Mouse (Mus musculus): ENCODE results near the gene Ilkap. TPM values are rescaled to one million over a fixed set of nuclear protein-coding genes. Genes with fewer than 3 reads are reported as not detected.

Ilkap gene
- total RNA-seq, 1 experiment = 64.9 TPM

- Histone ChIP-seq H3K9ac (ENCODE audit: insufficient read depth, low read depth, low read length, poor library complexity, severe bottlenecking) (no peak overlapping the region), H3K9me3 (ENCODE audit: control insufficient read depth, insufficient read depth, low read depth, low read length) (no peaks in the 10 kb centered on the region), H3K27ac (ENCODE audit: insufficient read depth, low read depth, low read length, poor library complexity, severe bottlenecking) (no peak overlapping the region), H3K36me3 (ENCODE audit: control insufficient read depth, insufficient read depth, low read length, poor library complexity, severe bottlenecking) (no peaks in the 10 kb centered on the region), H3K4me3 (ENCODE audit: insufficient read depth in 1 of 2, low read depth in 1 of 2, low read length in 2 of 2, poor library complexity in 1 of 2, severe bottlenecking in 1 of 2) (no peak overlapping the region), H3K4me1 (ENCODE audit: control insufficient read depth in 2 of 2, insufficient read depth in 2 of 2, low read length in 2 of 2, poor library complexity in 1 of 2) (no peaks in the 10 kb centered on the region)
- TF ChIP-seq CHD2 (IDR thresholded peaks at IDR 0.05; ENCODE audit: low read depth, low read length) (no peak), ZNF384 (IDR thresholded peaks at IDR 0.05; ENCODE audit: low read depth, low read length) (no peak), MAFK (IDR thresholded peaks at IDR 0.05; ENCODE audit: insufficient read depth, low read depth, low read length) (no peak), ZC3H11A (IDR thresholded peaks at IDR 0.05; ENCODE audit: borderline replicate concordance, low read depth, low read length) (no peak), HCFC1 (IDR thresholded peaks at IDR 0.05; ENCODE audit: borderline replicate concordance, insufficient read depth, low read length) (no peak)
- in situ Hi-C loops (cut with MboI; ENCODE audit: low sequenced_read_pairs in 2 of 2, unreplicated experiment in 2 of 2) = no loop called here
- no peak for DNase-seq (ENCODE audit: low read depth, low spot score)
Observed at GRCm38 (mm10) chr1:91429212-91429611, 30.6 kb upstream of the Ilkap start.

GRCm38 (mm10) chr1:91428614-91429013, 30.0 kb upstream of the Ilkap start:
- no peak overlapping the region for H3K9ac ChIP-seq (ENCODE audit: insufficient read depth, low read depth, low read length, poor library complexity, severe bottlenecking)
- no peaks in the 10 kb centered on the region for H3K9me3 ChIP-seq (ENCODE audit: control insufficient read depth, insufficient read depth, low read depth, low read length)
- in situ Hi-C loops (cut with MboI; ENCODE audit: low sequenced_read_pairs in 2 of 2, unreplicated experiment in 2 of 2) = no loop called here
- H3K4me3 ChIP-seq (ENCODE audit: insufficient read depth in 1 of 2, low read depth in 1 of 2, low read length in 2 of 2, poor library complexity in 1 of 2, severe bottlenecking in 1 of 2) = no peak overlapping the region
- no peaks in the 10 kb centered on the region for H3K36me3 ChIP-seq (ENCODE audit: control insufficient read depth, insufficient read depth, low read length, poor library complexity, severe bottlenecking)
- DNase-seq (ENCODE audit: low read depth, low spot score) = peak; percentile 62
- no peak overlapping the region for H3K27ac ChIP-seq (ENCODE audit: insufficient read depth, low read depth, low read length, poor library complexity, severe bottlenecking)
- no peaks in the 10 kb centered on the region for H3K4me1 ChIP-seq (ENCODE audit: control insufficient read depth in 2 of 2, insufficient read depth in 2 of 2, low read length in 2 of 2, poor library complexity in 1 of 2)
- TF ChIP-seq CHD2 (IDR thresholded peaks at IDR 0.05; ENCODE audit: low read depth, low read length) (no peak), ZC3H11A (IDR thresholded peaks at IDR 0.05; ENCODE audit: borderline replicate concordance, low read depth, low read length) (no peak), MAFK (IDR thresholded peaks at IDR 0.05; ENCODE audit: insufficient read depth, low read depth, low read length) (no peak), HCFC1 (IDR thresholded peaks at IDR 0.05; ENCODE audit: borderline replicate concordance, insufficient read depth, low read length) (no peak), ZNF384 (IDR thresholded peaks at IDR 0.05; ENCODE audit: low read depth, low read length) (no peak)

- H3K27ac ChIP-seq (ENCODE audit: insufficient read depth, low read depth, low read length, poor library complexity, severe bottlenecking) = no peak overlapping the region
- H3K4me3 ChIP-seq (ENCODE audit: insufficient read depth in 1 of 2, low read depth in 1 of 2, low read length in 2 of 2, poor library complexity in 1 of 2, severe bottlenecking in 1 of 2) = no peak overlapping the region
- H3K36me3 ChIP-seq (ENCODE audit: control insufficient read depth, insufficient read depth, low read length, poor library complexity, severe bottlenecking) = no peaks in the 10 kb centered on the region
- no peaks in the 10 kb centered on the region for H3K9me3 ChIP-seq (ENCODE audit: control insufficient read depth, insufficient read depth, low read depth, low read length)
- TF ChIP-seq CHD2 (IDR thresholded peaks at IDR 0.05; ENCODE audit: low read depth, low read length) (no peak), MAFK (IDR thresholded peaks at IDR 0.05; ENCODE audit: insufficient read depth, low read depth, low read length) (no peak), HCFC1 (IDR thresholded peaks at IDR 0.05; ENCODE audit: borderline replicate concordance, insufficient read depth, low read length) (no peak), ZC3H11A (IDR thresholded peaks at IDR 0.05; ENCODE audit: borderline replicate concordance, low read depth, low read length) (no peak), ZNF384 (IDR thresholded peaks at IDR 0.05; ENCODE audit: low read depth, low read length) (no peak)
- H3K4me1 ChIP-seq (ENCODE audit: control insufficient read depth in 2 of 2, insufficient read depth in 2 of 2, low read length in 2 of 2, poor library complexity in 1 of 2) = no peaks in the 10 kb centered on the region
- in situ Hi-C loops (cut with MboI; ENCODE audit: low sequenced_read_pairs in 2 of 2, unreplicated experiment in 2 of 2) = no loop called here
- DNase-seq (ENCODE audit: low read depth, low spot score) = no peak
- no peak overlapping the region for H3K9ac ChIP-seq (ENCODE audit: insufficient read depth, low read depth, low read length, poor library complexity, severe bottlenecking)
Observed at GRCm38 (mm10) chr1:91426397-91426796, 27.8 kb upstream of the Ilkap start.

GRCm38 (mm10) chr1:91420601-91421065, 22.0 kb upstream of the Ilkap start:
- Histone ChIP-seq H3K36me3 (ENCODE audit: control insufficient read depth, insufficient read depth, low read length, poor library complexity, severe bottlenecking) (no peaks in the 10 kb centered on the region), H3K4me1 (ENCODE audit: control insufficient read depth in 2 of 2, insufficient read depth in 2 of 2, low read length in 2 of 2, poor library complexity in 1 of 2) (no peaks in the 10 kb centered on the region), H3K27ac (ENCODE audit: insufficient read depth, low read depth, low read length, poor library complexity, severe bottlenecking) (no peak overlapping the region), H3K4me3 (ENCODE audit: insufficient read depth in 1 of 2, low read depth in 1 of 2, low read length in 2 of 2, poor library complexity in 1 of 2, severe bottlenecking in 1 of 2) (no peak overlapping the region), H3K9ac (ENCODE audit: insufficient read depth, low read depth, low read length, poor library complexity, severe bottlenecking) (no peak overlapping the region), H3K9me3 (ENCODE audit: control insufficient read depth, insufficient read depth, low read depth, low read length) (no peaks in the 10 kb centered on the region)
- in situ Hi-C loops (cut with MboI; ENCODE audit: low sequenced_read_pairs in 2 of 2, unreplicated experiment in 2 of 2) = no loop called here
- no peak for DNase-seq (ENCODE audit: low read depth, low spot score)
- TF ChIP-seq ZNF384 (IDR thresholded peaks at IDR 0.05; ENCODE audit: low read depth, low read length) (no peak), HCFC1 (IDR thresholded peaks at IDR 0.05; ENCODE audit: borderline replicate concordance, insufficient read depth, low read length) (no peak), MAFK (IDR thresholded peaks at IDR 0.05; ENCODE audit: insufficient read depth, low read depth, low read length) (no peak), ZC3H11A (IDR thresholded peaks at IDR 0.05; ENCODE audit: borderline replicate concordance, low read depth, low read length) (no peak), CHD2 (IDR thresholded peaks at IDR 0.05; ENCODE audit: low read depth, low read length) (no peak)

Data from ES-E14 (cell line).